Mouse (Mus musculus) bone marrow macrophage, adult 2 months (primary cell): ENCODE measurements around the gene 1810009A15Rik. TPM values are rescaled to one million over a fixed set of nuclear protein-coding genes. Genes with fewer than 3 reads are reported as not detected.

ENCODE experiments used
- H3K27ac ChIP-seq: 2 replicates; pipeline ENCODE4 v1.5.1; 2012; ENCODE audit warnings: low read depth, low read length; ENCODE audit not compliant: insufficient read depth
- H3K4me1 ChIP-seq: 2 replicates; pipeline ENCODE4 v1.6.1; 2012; ENCODE audit warnings: low read length; ENCODE audit not compliant: control insufficient read depth, insufficient read depth
- H3K4me3 ChIP-seq: 2 replicates; pipeline ENCODE4 v1.5.1; 2012; ENCODE audit warnings: mild to moderate bottlenecking, low read length, moderate library complexity; ENCODE audit not compliant: insufficient read depth
- CTCF ChIP-seq: IDR thresholded peaks from 2 replicates; pipeline ENCODE4 v1.5.1; 2012; ENCODE audit warnings: low read depth, mild to moderate bottlenecking, low read length, moderate library complexity
- POLR2A ChIP-seq: IDR thresholded peaks from 2 replicates; pipeline ENCODE4 v1.6.1; 2012; ENCODE audit warnings: mild to moderate bottlenecking, low read depth, low read length, borderline replicate concordance
- polyA plus RNA-seq: library from polyadenylated mRNA; stranded (reverse); fragments of >200 nt; gene quantifications from 2 replicates; pipeline ENCODE4 v1.2.4, GENCODE M21; 2012; ENCODE audit not compliant: missing spikeins, insufficient read depth, insufficient read length

1810009A15Rik gene
- polyA plus RNA-seq, 1 experiment = 43.1 TPM

DNA sequence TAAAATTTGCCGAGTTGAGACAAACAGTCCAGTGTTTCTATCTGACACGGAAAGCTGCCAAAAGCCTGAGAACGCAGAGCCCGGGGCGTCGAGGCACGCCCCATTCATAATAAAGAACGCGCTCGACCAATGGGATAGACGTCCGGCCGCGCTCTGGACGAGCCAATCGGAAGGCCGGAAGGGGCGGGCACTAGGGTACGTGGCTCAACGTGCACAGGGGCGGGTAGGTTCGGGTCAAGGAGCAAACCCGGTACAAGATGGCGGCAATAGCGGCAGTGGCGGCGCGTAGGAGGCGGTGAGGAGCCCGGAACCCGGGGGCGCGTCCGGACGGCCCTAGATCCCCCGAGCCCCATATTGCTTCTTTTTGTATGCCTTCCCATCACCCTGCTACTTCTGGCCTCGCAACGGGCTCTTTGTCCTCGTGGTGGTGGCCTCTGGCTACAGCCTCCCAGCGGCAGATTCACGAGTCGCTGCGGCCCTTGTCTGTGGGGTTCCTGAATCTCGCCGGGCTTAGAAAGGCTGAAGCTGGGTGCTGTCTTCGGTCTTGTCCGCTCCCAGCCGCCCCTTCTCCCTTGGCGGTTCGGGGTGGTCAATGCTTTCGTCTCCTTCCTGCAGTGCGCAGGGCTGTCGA, 9.3 kb downstream of the 1810009A15Rik start, which contains the start of gene Ganab:
Gene Ganab (plus strand): TSS at position 207 of the 631 bp plus-strand sequence.
- Histone ChIP-seq H3K27ac (peak within 1 kb of the TSS; percentile 60), H3K4me3 (peak within 1 kb of the TSS; percentile 74), H3K4me1 (peaks cover 8% of the 10 kb centered on the region)
- no peak for TF ChIP-seq POLR2A
- TF ChIP-seq CTCF = no peak

- peaks cover 8% of the 10 kb centered on the region for H3K4me1 ChIP-seq
- peak overlapping the region; percentile 60 for H3K27ac ChIP-seq
- TF ChIP-seq CTCF = no peak
- TF ChIP-seq POLR2A = no peak
- H3K4me3 ChIP-seq = peak overlapping the region; percentile 74
Observed at GRCm38 (mm10) chr19:8898576-8898975, 9.9 kb downstream of the 1810009A15Rik start.

GRCm38 (mm10) chr19:8899079-8899478, 10.4 kb downstream of the 1810009A15Rik start:
- peak overlapping the region; percentile 74 for H3K4me3 ChIP-seq
- no peak for TF ChIP-seq CTCF
- no peak for TF ChIP-seq POLR2A
- H3K4me1 ChIP-seq = peaks cover 5% of the 10 kb centered on the region
- H3K27ac ChIP-seq = no peak overlapping the region

GRCm38 (mm10) chr19:8903412-8903811, 14.8 kb downstream of the 1810009A15Rik start:
- H3K4me1 ChIP-seq = peaks cover 5% of the 10 kb centered on the region
- no peak overlapping the region for H3K4me3 ChIP-seq
- TF ChIP-seq POLR2A (no peak), CTCF (no peak)
- H3K27ac ChIP-seq = no peak overlapping the region

DNA sequence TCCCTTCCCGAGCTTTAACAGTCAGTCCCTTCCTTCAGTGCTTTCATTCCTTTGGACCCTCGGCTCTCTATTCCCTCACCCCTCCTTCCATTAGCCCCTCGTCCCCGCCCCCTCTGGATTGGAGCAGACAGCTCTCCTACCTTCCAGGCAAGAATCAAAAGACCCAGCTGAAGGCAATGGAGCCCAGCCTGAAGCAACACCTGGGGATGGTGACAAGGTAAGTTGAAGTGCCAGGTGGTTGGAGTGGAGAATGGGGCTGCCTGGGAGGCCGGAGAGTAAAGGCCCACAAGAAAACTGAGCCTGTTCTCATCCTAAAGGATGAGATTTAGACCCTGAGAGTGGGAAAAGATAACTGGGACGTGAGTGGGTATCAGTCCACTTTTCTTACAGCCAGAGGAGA, 19.9 kb downstream of the 1810009A15Rik start:
- no peak for TF ChIP-seq POLR2A
- TF ChIP-seq CTCF = no peak
- no peak overlapping the region for H3K27ac ChIP-seq
- no peak overlapping the region for H3K4me3 ChIP-seq
- no peaks in the 10 kb centered on the region for H3K4me1 ChIP-seq

DNA sequence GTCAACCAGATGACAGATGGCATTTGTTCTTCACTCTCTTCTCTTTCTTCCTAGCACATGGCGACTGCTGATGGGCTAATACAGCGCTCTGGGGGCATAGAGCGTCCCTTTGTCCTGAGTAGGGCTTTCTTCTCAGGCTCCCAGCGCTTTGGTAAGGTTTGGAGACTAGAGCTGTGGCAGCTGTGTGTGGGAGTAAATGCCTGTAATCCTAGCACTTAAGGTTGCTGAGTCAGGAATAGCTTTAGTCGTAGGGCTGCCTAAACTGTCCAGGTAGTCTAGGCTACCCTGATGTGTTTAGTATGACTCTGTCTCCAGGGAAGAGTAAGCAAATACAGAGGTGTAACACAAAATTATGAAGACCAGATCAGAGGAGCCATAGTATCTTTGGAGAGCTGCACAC, 23.2 kb downstream of the 1810009A15Rik start:
- Histone ChIP-seq H3K4me3 (no peak overlapping the region), H3K4me1 (no peaks in the 10 kb centered on the region), H3K27ac (no peak overlapping the region)
- no peak for TF ChIP-seq CTCF
- no peak for TF ChIP-seq POLR2A

GRCm38 (mm10) chr19:8914212-8914611, 25.6 kb downstream of the 1810009A15Rik start:
- no peak overlapping the region for H3K27ac ChIP-seq
- H3K4me3 ChIP-seq = no peak overlapping the region
- H3K4me1 ChIP-seq = no peaks in the 10 kb centered on the region
- TF ChIP-seq CTCF (no peak), POLR2A (no peak)

- H3K4me1 ChIP-seq = peaks cover 15% of the 10 kb centered on the region
- H3K27ac ChIP-seq = no peak overlapping the region
- H3K4me3 ChIP-seq = no peak overlapping the region
- TF ChIP-seq POLR2A (no peak), CTCF (no peak)
Observed at GRCm38 (mm10) chr19:8919000-8919399, 30.3 kb downstream of the 1810009A15Rik start.

DNA sequence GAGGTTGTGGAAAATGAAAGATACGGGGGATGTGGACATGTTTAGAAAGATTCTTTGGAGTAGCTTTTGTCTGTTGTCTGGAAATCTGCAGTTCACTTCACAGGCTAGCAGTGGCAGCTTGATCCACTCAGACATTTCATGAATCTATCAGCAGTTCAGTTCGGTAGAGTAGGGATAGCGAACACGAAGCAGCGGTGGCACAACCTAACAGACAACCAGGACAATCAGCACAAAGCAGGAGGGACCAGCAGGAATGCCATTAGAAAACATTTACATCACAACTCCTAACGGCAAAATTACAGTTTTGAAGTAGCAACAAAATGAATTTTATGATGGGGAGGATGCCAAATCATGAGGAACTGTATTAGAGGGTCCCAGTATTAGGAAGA, 31.0 kb downstream of the 1810009A15Rik start:
- H3K4me1 ChIP-seq = peaks cover 15% of the 10 kb centered on the region
- H3K4me3 ChIP-seq = peak overlapping the region; percentile 36; the same call in 1 of the 2 replicates
- TF ChIP-seq POLR2A = no peak
- no peak for TF ChIP-seq CTCF
- H3K27ac ChIP-seq = peak overlapping the region; percentile 66; the same call in 1 of the 2 replicates

DNA sequence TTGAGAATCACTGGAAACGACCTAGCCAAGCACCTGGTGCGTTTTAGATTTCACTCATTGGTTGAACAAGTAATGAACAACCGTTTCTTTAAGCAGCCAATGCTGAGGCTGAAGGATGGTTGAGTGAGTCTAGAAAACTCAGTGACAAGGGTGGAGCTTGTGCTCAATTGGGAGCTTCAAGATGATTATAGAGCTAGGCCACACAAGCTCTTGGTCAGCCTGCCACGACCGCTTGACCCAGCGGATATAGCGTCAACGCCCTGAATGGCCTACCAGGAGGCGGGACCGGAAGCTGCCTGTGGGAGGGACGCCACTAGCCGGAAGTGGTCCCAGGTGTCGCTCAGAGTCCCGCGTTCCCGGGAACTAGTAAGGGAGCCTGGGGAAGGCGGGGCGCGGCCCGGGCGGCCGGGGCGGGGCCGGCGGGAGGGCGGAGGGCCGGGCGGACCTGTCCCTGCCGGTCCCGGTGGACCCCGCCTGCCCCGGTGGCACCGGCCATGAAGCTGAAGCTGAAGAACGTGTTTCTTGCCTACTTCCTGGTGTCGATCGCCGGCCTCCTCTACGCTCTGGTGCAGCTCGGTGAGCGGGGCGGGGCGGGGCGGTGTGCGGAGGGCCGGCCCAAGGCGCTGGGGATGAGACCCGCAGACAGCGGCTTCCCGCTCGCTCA, 31.6 kb downstream of the 1810009A15Rik start, which contains the start of gene B3gat3:
Gene B3gat3 (plus strand): TSS at position 302 of the 664 bp plus-strand sequence.
- peaks cover 15% of the 10 kb centered on the region for H3K4me1 ChIP-seq
- TF ChIP-seq POLR2A (no peak), CTCF (no peak)

DNA sequence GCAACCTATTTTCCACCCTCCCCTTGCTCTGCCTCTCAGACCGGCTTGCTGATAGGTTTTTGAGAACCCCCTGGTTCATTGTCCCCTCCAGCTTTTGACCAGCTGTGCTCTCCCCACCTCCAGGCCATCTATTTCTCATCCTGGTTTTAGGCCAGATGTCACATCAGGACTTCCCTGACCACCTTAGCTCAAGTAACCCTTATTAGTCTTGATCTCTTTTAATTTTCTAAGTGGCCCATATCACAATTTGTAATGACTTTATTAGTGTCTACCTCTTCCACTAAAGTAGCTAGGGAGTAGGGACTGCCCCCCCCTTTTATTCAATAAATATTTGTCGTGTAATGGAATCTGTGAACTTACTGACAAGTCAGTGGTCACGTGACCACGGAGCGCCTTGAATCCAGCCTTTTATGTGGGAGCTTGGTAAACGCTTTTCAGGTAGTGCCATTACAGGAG, 32.2 kb downstream of the 1810009A15Rik start:
- Histone ChIP-seq H3K4me3 (peak overlapping the region; percentile 67), H3K27ac (peak overlapping the region; percentile 68)
- TF ChIP-seq POLR2A = no peak; the same call in 1 of the 2 replicates
- TF ChIP-seq CTCF = no peak

More for the DNA sequence above, 31.6 kb downstream of the 1810009A15Rik start, which contains the start of gene B3gat3:
- Histone ChIP-seq H3K27ac (peak within 1 kb of the TSS; percentile 68), H3K4me3 (peak within 1 kb of the TSS; percentile 67)

More for the DNA sequence above, 32.2 kb downstream of the 1810009A15Rik start:
- peaks cover 15% of the 10 kb centered on the region for H3K4me1 ChIP-seq
